Mouse (Mus musculus) liver, embryonic 16.5 days (tissue): ENCODE data around the gene Prl8a2. TPM values are rescaled to one million over a fixed set of nuclear protein-coding genes. Genes with fewer than 3 reads are reported as not detected.

Source experiments
- ATAC-seq: fragments of 200-750 bp; cut with Nextera tagmentation; 2 replicates; pipeline ENCODE4 v1.8.0; 2017; ENCODE audit warnings: low read depth, mild to moderate bottlenecking, moderate number of reproducible peaks, moderate library complexity
- H3K27ac ChIP-seq: fragments of 300-500 bp; sonication (generic); 2 replicates; pipeline ENCODE4 v1.5.1; 2014; ENCODE audit warnings: mild to moderate bottlenecking, low read length
- H3K27me3 ChIP-seq: fragments of 300-500 bp; sonication (generic); 2 replicates; pipeline ENCODE4 v1.6.1; 2014; ENCODE audit warnings: low read depth, low read length, mixed read lengths; ENCODE audit not compliant: control insufficient read depth, insufficient read depth
- H3K36me3 ChIP-seq: fragments of 300-500 bp; sonication (generic); 2 replicates; pipeline ENCODE4 v1.6.1; 2014; ENCODE audit warnings: mild to moderate bottlenecking; ENCODE audit not compliant: control insufficient read depth, insufficient read depth
- H3K4me1 ChIP-seq: fragments of 300-500 bp; sonication (generic); 2 replicates; pipeline ENCODE4 v1.6.1; 2014; ENCODE audit warnings: low read depth, low read length, mixed read lengths; ENCODE audit not compliant: control insufficient read depth
- H3K4me2 ChIP-seq: fragments of 300-500 bp; sonication (generic); 2 replicates; pipeline ENCODE4 v1.6.1; 2014; ENCODE audit warnings: low read depth, low read length, mixed read lengths
- H3K4me3 ChIP-seq: fragments of 300-500 bp; sonication (generic); 2 replicates; pipeline ENCODE4 v1.5.1; 2014; ENCODE audit warnings: low read depth, mild to moderate bottlenecking, low read length
- H3K9ac ChIP-seq: fragments of 300-500 bp; sonication (generic); 2 replicates; pipeline ENCODE4 v1.6.1; 2014; ENCODE audit warnings: low read depth, low read length
- H3K9me3 ChIP-seq: fragments of 300-500 bp; sonication (generic); replicated peaks from 2 replicates; pipeline ENCODE4 v1.6.1; 2016; ENCODE audit warnings: low read length; ENCODE audit not compliant: control insufficient read depth
- WGBS: fragments of 180-500 bp; shearing (Covaris S2); extraction: QIAGEN DNeasy Blood & Tissue Kit; methylation state at CpG from one replicate; pipeline ENCODE4 v1.1.7; 2014; ENCODE audit not compliant: insufficient replicate concordance; 5-methylcytosine and 5-hydroxymethylcytosine counted together
- polyA plus RNA-seq: library from polyadenylated mRNA; unstranded; fragments of >200 nt; fragmentation: Nextera tagmentation; extraction: Ambion mirVana; gene quantifications from 2 replicates; pipeline ENCODE4 v1.2.1, GENCODE M21; 2015

The Prl8a2 gene
- not detected in 2 replicates for polyA plus RNA-seq

DNA sequence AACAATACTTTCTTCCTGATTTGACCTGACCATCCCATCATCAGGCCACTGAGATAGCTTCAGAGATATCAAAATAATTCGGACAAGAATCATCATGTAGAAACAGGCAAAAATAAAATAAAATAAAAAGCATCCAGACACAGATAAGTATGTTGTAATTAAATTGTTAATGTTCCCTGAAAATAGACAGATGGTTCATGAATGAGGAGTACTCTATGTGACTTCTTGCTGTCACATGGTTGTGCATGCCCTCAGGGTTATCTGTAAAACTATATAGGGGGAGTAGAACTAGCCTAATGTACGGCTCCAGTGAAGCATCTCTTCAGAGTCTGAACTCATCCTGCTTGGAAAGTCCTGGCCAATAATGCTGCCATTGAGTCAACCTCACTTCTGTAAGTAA, at the start of gene Prl8a2:
Prl8a2 (plus strand) TSS at position 301 of the 400 bp plus-strand sequence.
- no peaks in the 10 kb centered on the region for H3K9me3 ChIP-seq
- H3K27ac ChIP-seq = no peak within 1 kb of the TSS
- no peak within 1 kb of the TSS for H3K4me3 ChIP-seq
- no peaks in the 10 kb centered on the region for H3K4me1 ChIP-seq
- H3K4me2 ChIP-seq = no peak within 1 kb of the TSS
- WGBS = 35% methylated on average over 2 of the region's 2 CpGs
- no peak for ATAC-seq
- H3K36me3 ChIP-seq = no peaks in the 10 kb centered on the region
- no peak within 1 kb of the TSS for H3K9ac ChIP-seq
- H3K27me3 ChIP-seq = no peaks in the 10 kb centered on the region

DNA sequence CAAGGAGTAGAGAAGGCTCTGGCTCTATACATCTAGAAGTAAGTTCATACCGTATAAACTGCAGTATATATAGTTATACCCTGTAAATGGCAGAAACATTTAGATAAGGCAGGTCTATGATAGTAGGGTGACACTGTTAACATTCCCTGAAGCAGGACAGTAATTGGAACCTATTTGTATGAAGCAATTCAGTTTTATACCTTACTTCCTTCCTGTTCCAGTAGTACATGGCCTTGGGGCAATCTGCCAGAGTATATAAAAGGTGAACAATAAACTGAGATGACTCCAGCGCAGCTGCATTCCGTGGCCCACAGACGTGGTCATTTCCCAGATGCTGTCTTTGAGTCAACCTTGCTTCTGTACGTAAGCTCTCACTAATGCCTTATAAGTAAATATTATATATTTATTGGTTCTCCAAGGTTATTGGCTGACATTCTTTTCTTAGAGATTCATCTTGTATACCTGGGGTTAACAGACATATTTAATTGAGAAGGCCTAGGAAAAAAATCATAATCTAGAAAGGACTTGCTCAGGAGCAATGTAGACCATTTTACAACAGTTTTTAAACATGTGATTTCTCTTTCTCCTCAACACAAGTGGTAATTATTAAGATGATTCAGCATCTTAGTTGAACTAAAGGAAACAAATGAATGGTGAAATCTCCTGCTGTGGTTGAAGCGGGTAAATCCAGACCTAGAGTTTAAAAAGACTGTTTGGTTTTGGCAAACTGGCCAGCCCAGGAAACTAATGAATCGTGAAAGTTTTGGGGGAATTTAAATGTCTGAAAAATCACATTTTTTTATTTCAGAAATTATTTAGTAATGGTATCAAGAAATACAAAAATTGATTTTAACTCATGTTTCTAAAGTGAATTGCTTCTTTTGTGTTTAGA, 32.9 kb upstream of the Prl8a2 start, which contains the start of gene Prl6a1:
Prl6a1 (plus strand) TSS at position 294 of the 892 bp plus-strand sequence.
- H3K27ac ChIP-seq = no peak within 1 kb of the TSS
- H3K9ac ChIP-seq = no peak within 1 kb of the TSS
- H3K36me3 ChIP-seq = no peaks in the 10 kb centered on the region
- no peak within 1 kb of the TSS for H3K4me2 ChIP-seq
- WGBS = 62% methylated on average over 7 of the region's 7 CpGs
- no peaks in the 10 kb centered on the region for H3K27me3 ChIP-seq
- H3K4me3 ChIP-seq = no peak within 1 kb of the TSS
- H3K9me3 ChIP-seq = no peaks in the 10 kb centered on the region
- no peaks in the 10 kb centered on the region for H3K4me1 ChIP-seq
- no peak for ATAC-seq

DNA sequence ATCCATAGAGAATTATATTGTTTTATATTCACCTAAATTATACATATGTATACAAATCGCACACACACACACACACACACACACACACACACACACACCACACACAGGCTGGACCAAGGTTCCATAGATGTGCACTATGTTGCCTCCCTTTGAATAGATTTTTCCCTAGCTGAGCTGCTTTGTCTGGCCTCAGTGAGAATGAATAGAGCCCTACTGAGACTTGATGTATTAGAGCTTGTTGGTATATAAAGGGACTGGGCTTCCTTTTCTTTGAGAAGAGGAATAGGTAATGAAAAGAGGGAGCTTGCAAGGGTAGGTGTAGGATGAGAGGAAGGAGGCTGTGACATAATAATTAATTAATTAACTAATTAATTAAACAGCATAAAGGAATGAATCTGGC, 10.5 kb upstream of the Prl8a2 start:
- Histone ChIP-seq H3K36me3 (no peaks in the 10 kb centered on the region), H3K4me1 (no peaks in the 10 kb centered on the region), H3K27ac (no peak overlapping the region), H3K9me3 (no peaks in the 10 kb centered on the region), H3K27me3 (no peaks in the 10 kb centered on the region), H3K4me3 (no peak overlapping the region), H3K9ac (no peak overlapping the region), H3K4me2 (no peak overlapping the region)
- no peak for ATAC-seq
- 64% methylated on average over 1 of the region's 1 CpGs for WGBS

DNA sequence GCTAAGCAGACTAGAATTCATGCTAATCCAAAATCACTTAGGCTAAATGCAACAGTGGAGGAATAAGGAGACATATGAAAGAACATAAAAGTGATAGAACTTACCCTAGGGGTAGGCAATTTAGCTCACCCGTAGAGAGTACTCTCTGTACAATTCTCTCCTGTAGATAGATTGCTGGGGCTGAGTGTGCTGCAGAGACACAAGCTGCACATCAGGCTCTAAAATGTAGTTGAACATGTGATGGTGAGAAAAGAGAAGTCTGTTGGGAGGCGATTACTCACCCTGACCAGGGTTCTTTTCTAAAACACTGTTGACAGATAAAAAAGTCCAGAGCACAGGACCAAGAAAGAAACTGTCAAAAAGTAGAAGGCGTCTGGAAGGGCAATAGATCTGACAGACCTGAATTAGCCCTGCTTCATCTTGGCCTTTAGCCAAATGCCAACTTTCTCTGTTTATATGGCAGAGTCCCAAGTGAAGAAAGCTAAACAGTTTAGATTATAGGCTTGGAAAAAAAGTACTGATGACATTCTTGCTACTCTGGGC, 2.7 kb upstream of the Prl8a2 start:
- ATAC-seq = no peak

DNA sequence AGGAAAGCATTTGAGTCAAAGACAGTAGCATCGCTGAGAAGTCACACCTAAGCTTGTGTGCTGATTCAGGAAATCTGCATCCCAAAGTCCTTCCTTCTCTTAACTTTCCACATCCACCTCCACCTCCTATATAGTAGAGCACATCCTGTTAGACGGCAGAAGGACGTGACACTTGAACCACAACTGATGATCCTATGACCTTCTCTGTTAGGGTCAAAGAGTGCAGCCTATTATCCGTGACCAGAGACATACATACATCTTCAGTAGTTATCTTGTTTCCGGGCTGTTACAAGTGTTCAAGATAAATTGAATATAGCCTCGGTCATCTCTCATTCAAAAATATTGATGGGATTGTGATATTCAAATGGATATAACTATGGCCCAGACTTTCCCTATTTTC, 45.3 kb downstream of the Prl8a2 start, which contains the start of gene Prl2b1:
Prl2b1 (minus strand) TSS at position 101 of the 400 bp plus-strand sequence.
- Histone ChIP-seq H3K4me1 (no peaks in the 10 kb centered on the region), H3K27ac (no peak within 1 kb of the TSS), H3K36me3 (no peaks in the 10 kb centered on the region), H3K27me3 (no peaks in the 10 kb centered on the region), H3K9ac (no peak within 1 kb of the TSS), H3K4me3 (no peak within 1 kb of the TSS), H3K4me2 (no peak within 1 kb of the TSS), H3K9me3 (no peaks in the 10 kb centered on the region)
- ATAC-seq = no peak
- WGBS = 56% methylated on average over 6 of the region's 6 CpGs

More for the DNA sequence above, 2.7 kb upstream of the Prl8a2 start:
- Histone ChIP-seq H3K27ac (no peak overlapping the region), H3K27me3 (no peaks in the 10 kb centered on the region), H3K9ac (no peak overlapping the region), H3K4me3 (no peak overlapping the region), H3K4me1 (no peaks in the 10 kb centered on the region), H3K36me3 (no peaks in the 10 kb centered on the region), H3K4me2 (no peak overlapping the region), H3K9me3 (no peaks in the 10 kb centered on the region)
- WGBS = 40% methylated on average over 3 of the region's 3 CpGs

DNA sequence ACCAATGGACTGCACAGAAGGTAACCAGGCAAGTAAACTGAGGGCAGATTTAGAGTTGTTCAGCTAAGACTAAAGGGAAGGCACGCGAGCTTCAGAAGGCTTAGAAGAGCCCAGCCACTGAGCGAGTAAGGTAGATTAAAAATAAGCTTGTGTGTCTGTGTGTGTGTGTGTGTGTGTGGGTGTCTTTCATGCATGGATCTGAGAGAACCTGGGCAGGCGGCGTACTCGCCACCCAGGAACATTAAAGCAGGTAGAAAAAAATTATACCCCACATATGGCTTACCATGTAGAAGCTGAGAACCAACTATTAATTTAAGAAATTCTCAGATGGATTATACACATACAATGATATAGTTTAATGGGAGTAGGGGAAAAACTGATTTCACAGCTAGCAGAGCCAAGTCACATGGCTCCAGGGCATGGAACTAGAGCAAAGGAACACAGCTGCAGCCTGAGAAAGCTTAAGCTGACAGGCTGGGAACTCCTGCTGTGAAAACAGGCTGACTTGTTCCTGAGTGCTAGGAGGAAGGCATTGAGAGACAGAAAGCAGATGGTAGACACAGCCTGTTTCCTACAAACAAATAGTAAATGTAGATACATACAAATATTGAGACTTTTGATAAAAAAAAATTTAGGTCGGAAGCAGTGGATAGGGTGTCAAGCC, 53.7 kb downstream of the Prl8a2 start:
- 75% methylated on average over 7 of the region's 7 CpGs for WGBS
- ATAC-seq = no peak

More for the DNA sequence above, 53.7 kb downstream of the Prl8a2 start:
- Histone ChIP-seq H3K9ac (no peak overlapping the region), H3K4me2 (no peak overlapping the region), H3K36me3 (no peaks in the 10 kb centered on the region), H3K4me1 (no peaks in the 10 kb centered on the region), H3K27me3 (no peaks in the 10 kb centered on the region), H3K9me3 (no peaks in the 10 kb centered on the region), H3K27ac (no peak overlapping the region), H3K4me3 (no peak overlapping the region)

Other genes starting within 250 kb of the Prl8a2 start
- not detected in 2 replicates for gene Prl3d2, start 224.0 kb upstream of the Prl8a2 start, polyA plus RNA-seq
- not detected in 2 replicates for gene Prl3d3, start 188.9 kb upstream of the Prl8a2 start, polyA plus RNA-seq
- not detected in 2 replicates for gene Prl3c1, start 149.0 kb upstream of the Prl8a2 start, polyA plus RNA-seq
- gene Prl3b1, start 103.8 kb upstream of the Prl8a2 start, polyA plus RNA-seq = not detected in 2 replicates
- gene Prl3a1, start 86.2 kb upstream of the Prl8a2 start, polyA plus RNA-seq = not detected in 2 replicates
- gene Prl6a1, start 33.0 kb upstream of the Prl8a2 start, polyA plus RNA-seq = not detected in 2 replicates
- not detected in 2 replicates for gene Prl2b1, start 45.2 kb downstream of the Prl8a2 start, polyA plus RNA-seq
- gene Prl8a6, start 93.0 kb downstream of the Prl8a2 start, polyA plus RNA-seq = not detected in 2 replicates
- not detected in 2 replicates for gene Prl8a8, start 167.5 kb downstream of the Prl8a2 start, polyA plus RNA-seq
- gene Prl8a9, start 218.9 kb downstream of the Prl8a2 start, polyA plus RNA-seq = not detected in 2 replicates
- not detected in 2 replicates for gene Prl8a1, start 236.5 kb downstream of the Prl8a2 start, polyA plus RNA-seq